Mouse (Mus musculus): ENCODE data around the gene Igfbp2. TPM values are rescaled to one million over a fixed set of nuclear protein-coding genes. Genes with fewer than 3 reads are reported as not detected.

Gene Igfbp2
- polyA plus RNA-seq, 1 experiment from 2014 or later: 524 TPM

GRCm38 (mm10) chr1:72877892-72878291, 53.6 kb downstream of the Igfbp2 start:
- Histone ChIP-seq H3K27me3 (peaks cover 11% of the 10 kb centered on the region), H3K4me2 (peak overlapping the region; percentile 19), H3K9ac (no peak overlapping the region), H3K27ac (no peak overlapping the region), H3K4me1 (peaks cover 35% of the 10 kb centered on the region), H3K4me3 (replicated peaks) (no peak overlapping the region), H3K36me3 (replicated peaks) (no peaks in the 10 kb centered on the region), H3K9me3 (no peaks in the 10 kb centered on the region)
- 14% methylated on average over 3 of the region's 3 CpGs for WGBS
- ATAC-seq (ENCODE audit: low FRiP score): no peak

GRCm38 (mm10) chr1:72878473-72879318, 54.4 kb downstream of the Igfbp2 start:
- no peak overlapping the region for H3K9ac ChIP-seq
- no peak for ATAC-seq (ENCODE audit: low FRiP score)
- peaks cover 27% of the 10 kb centered on the region for H3K4me1 ChIP-seq
- peaks cover 11% of the 10 kb centered on the region for H3K27me3 ChIP-seq
- 0 out of 2 replicates have a peak overlapping the region, but pooled peaks have one; percentile 19 for H3K4me2 ChIP-seq
- 70% methylated on average over 25 of the region's 25 CpGs for WGBS
- H3K4me3 ChIP-seq (replicated peaks): no peak overlapping the region
- no peaks in the 10 kb centered on the region for H3K9me3 ChIP-seq
- H3K27ac ChIP-seq: no peak overlapping the region
- H3K36me3 ChIP-seq (replicated peaks): no peaks in the 10 kb centered on the region

GRCm38 (mm10) chr1:72879319-72879634, 55.0 kb downstream of the Igfbp2 start:
- ATAC-seq (ENCODE audit: low FRiP score): no peak
- no peak overlapping the region for H3K9ac ChIP-seq
- H3K27ac ChIP-seq: no peak overlapping the region
- H3K4me1 ChIP-seq: peaks cover 22% of the 10 kb centered on the region
- no peak overlapping the region for H3K4me2 ChIP-seq
- H3K4me3 ChIP-seq (replicated peaks): no peak overlapping the region
- peaks cover 7% of the 10 kb centered on the region for H3K27me3 ChIP-seq
- no peaks in the 10 kb centered on the region for H3K9me3 ChIP-seq
- H3K36me3 ChIP-seq (replicated peaks): no peaks in the 10 kb centered on the region
- 52% methylated on average over 4 of the region's 4 CpGs for WGBS

- H3K9me3 ChIP-seq: no peaks in the 10 kb centered on the region
- H3K4me3 ChIP-seq (replicated peaks): no peak overlapping the region
- H3K36me3 ChIP-seq (replicated peaks): no peaks in the 10 kb centered on the region
- no peaks in the 10 kb centered on the region for H3K27me3 ChIP-seq
- no peak overlapping the region for H3K27ac ChIP-seq
- 85% methylated on average over 11 of the region's 11 CpGs for WGBS
- no peaks in the 10 kb centered on the region for H3K4me1 ChIP-seq
- no peak overlapping the region for H3K4me2 ChIP-seq
- no peak overlapping the region for H3K9ac ChIP-seq
- no peak for ATAC-seq (ENCODE audit: low FRiP score)
Observed at GRCm38 (mm10) chr1:72885111-72885818, 61.0 kb downstream of the Igfbp2 start.

GRCm38 (mm10) chr1:72885819-72886169, 61.5 kb downstream of the Igfbp2 start:
- H3K36me3 ChIP-seq (replicated peaks): no peaks in the 10 kb centered on the region
- H3K9ac ChIP-seq: no peak overlapping the region
- H3K27me3 ChIP-seq: no peaks in the 10 kb centered on the region
- no peaks in the 10 kb centered on the region for H3K4me1 ChIP-seq
- no peaks in the 10 kb centered on the region for H3K9me3 ChIP-seq
- H3K4me3 ChIP-seq (replicated peaks): no peak overlapping the region
- H3K27ac ChIP-seq: no peak overlapping the region
- ATAC-seq (ENCODE audit: low FRiP score): no peak
- no peak overlapping the region for H3K4me2 ChIP-seq
- 82% methylated on average over 7 of the region's 7 CpGs for WGBS

GRCm38 (mm10) chr1:72887910-72888309, 63.6 kb downstream of the Igfbp2 start:
- H3K36me3 ChIP-seq (replicated peaks): no peaks in the 10 kb centered on the region
- WGBS: 71% methylated on average over 1 of the region's 1 CpGs
- no peak for ATAC-seq (ENCODE audit: low FRiP score)
- no peaks in the 10 kb centered on the region for H3K27me3 ChIP-seq
- H3K4me1 ChIP-seq: no peaks in the 10 kb centered on the region
- no peak overlapping the region for H3K27ac ChIP-seq
- no peak overlapping the region for H3K4me3 ChIP-seq (replicated peaks)
- H3K9ac ChIP-seq: no peak overlapping the region
- no peak overlapping the region for H3K4me2 ChIP-seq
- H3K9me3 ChIP-seq: no peaks in the 10 kb centered on the region

- Histone ChIP-seq H3K4me3 (replicated peaks) (no peak overlapping the region), H3K9me3 (no peaks in the 10 kb centered on the region), H3K27ac (no peak overlapping the region), H3K36me3 (replicated peaks) (no peaks in the 10 kb centered on the region), H3K9ac (no peak overlapping the region), H3K4me1 (no peaks in the 10 kb centered on the region), H3K27me3 (no peaks in the 10 kb centered on the region), H3K4me2 (no peak overlapping the region)
- ATAC-seq (ENCODE audit: low FRiP score): no peak
- WGBS: 82% methylated on average over 2 of the region's 2 CpGs
Observed at GRCm38 (mm10) chr1:72895821-72896220, 71.5 kb downstream of the Igfbp2 start.

Other genes starting within 250 kb of the Igfbp2 start
- gene Smarcal1, start 241.3 kb upstream of the Igfbp2 start, polyA plus RNA-seq (2016; fragmentation: Nextera tagmentation; extraction: Ambion mirVana): 31.7 and 31.8 TPM in 2 replicates
- gene Ankar, start 123.9 kb upstream of the Igfbp2 start, polyA plus RNA-seq (2016; fragmentation: Nextera tagmentation; extraction: Ambion mirVana): not detected in 2 replicates
- gene Rpl37a, start 113.2 kb upstream of the Igfbp2 start, polyA plus RNA-seq (2016; fragmentation: Nextera tagmentation; extraction: Ambion mirVana): 1,399 and 1,461 TPM in 2 replicates
- gene Igfbp5, start 50.4 kb downstream of the Igfbp2 start, polyA plus RNA-seq (2016; fragmentation: Nextera tagmentation; extraction: Ambion mirVana): 55.5 and 60.0 TPM in 2 replicates
- not detected in 2 replicates for gene Tnp1, start 191.4 kb downstream of the Igfbp2 start, polyA plus RNA-seq (2016; fragmentation: Nextera tagmentation; extraction: Ambion mirVana)